ENCODE assay signal across 9 mouse cellular contexts in the genomic region with DNA sequence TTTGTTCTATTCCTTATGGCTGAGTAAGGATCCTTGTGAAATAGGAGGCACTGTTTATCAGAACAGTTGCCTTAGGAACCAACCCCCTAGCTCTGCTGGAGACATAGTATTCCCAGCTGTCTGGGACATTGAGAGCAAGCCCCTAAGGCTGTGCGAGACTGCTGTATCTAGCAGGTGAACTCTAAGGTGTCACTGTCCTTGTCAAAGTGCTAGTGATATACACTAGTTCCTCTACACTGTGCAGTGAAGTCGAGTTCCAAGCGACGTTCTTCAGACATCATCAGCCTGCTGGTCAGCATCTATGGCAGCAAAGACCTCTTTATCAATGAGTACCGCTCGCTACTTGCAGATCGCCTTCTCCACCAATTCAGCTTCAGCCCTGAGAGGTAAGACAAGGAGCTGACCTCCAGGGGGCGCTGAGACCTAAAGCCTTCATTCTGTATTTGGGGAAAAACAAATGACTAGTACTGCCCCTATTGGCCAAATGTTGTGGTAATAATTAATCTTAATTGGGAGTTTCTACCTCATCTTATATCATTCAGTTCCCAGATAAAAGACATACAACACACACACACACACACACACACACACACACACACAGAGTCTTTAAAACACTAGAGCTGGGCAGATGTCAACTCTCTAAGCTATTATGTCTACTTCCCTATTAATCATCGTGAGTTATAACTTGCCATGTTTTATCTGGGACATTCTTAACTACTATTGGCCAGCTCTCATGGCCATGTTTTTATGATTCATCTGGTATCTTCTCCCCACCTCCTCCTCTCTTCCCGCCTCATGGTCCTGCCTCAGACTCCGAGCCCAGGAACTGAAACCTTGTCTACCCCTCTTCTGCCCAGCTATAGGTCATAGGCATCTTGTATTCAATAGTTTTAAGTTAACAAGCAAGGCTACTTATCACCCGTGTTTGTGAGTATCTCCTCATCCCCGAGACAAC. TPM values are rescaled to one million over a fixed set of nuclear protein-coding genes. Genes with fewer than 3 reads are reported as not detected.
A peak's percentile ranks its signal among the peaks of the same experiment; 100 is the strongest.
DNase-seq lines count a peak whose midpoint lies in the region; ATAC-seq lines count a peak whose summit lies in the region.
"Had no signal": no experiment of that assay in that cellular context is flagged by ENCODE, and none has a peak within 500 bp of the region (broad histone marks: within the 10 kb centered on the region; RNA-seq: fewer than 3 reads in every experiment).

No protein-coding gene starts in this region.

- peaks cover 62% of the 10 kb centered on the region for H3K36me3 ChIP-seq in lung, embryonic 16.5 days (ENCODE audit: control insufficient read depth, insufficient read depth, low read length)

- ATAC-seq in lung, embryonic 16.5 days (ENCODE audit: low read depth) = peak; percentile 47

- no peak overlapping the region for H3K4me2 ChIP-seq in lung, embryonic 16.5 days (ENCODE audit: low read depth, low read length)
- H3K4me2 ChIP-seq: heart, embryonic 15.5 days had no signal

- H3K27me3 ChIP-seq in lung, embryonic 16.5 days (ENCODE audit: control insufficient read depth, insufficient read depth, low read depth, low read length) = no peaks in the 10 kb centered on the region
- H3K27me3 ChIP-seq: heart, embryonic 15.5 days had no signal

- WGBS in lung, embryonic 16.5 days = 57% methylated on average over 13 of the region's 13 CpGs

- H3K4me1 ChIP-seq in lung, embryonic 16.5 days (replicated peaks; ENCODE audit: control insufficient read depth, insufficient read depth, low read length) = no peaks in the 10 kb centered on the region
- H3K4me1 ChIP-seq: heart, embryonic 15.5 days had no signal

- peak; percentile 69 to 81 for DNase-seq in CD8-positive naive resting alpha-beta T cell, adult 2 months (ENCODE audit: low read depth in 2 of 2, low spot score in 2 of 2)
- DNase-seq in NIH3T3 (ENCODE audit: low read depth) = peak; percentile 89
- DNase-seq in cerebellum, postnatal 10 days = peak; percentile 95 to 97
- DNase-seq in frontal cortex, postnatal 36 days (ENCODE audit: low spot score in 2 of 2) = peak; percentile 70 to 79
- peak; percentile 86 to 94 for DNase-seq in kidney, postnatal 36 days
- peak; percentile 78 to 85 for DNase-seq in right cerebral cortex, adult 2 months (ENCODE audit: low spot score in 2 of 2)
- no peak for DNase-seq in yolk sac, embryonic 10.5 days (ENCODE audit: low spot score)

- no peaks in the 10 kb centered on the region for H3K9me3 ChIP-seq in lung, embryonic 16.5 days (ENCODE audit: control insufficient read depth, low read length)
- H3K9me3 ChIP-seq: heart, embryonic 15.5 days had no signal

- H3K27ac ChIP-seq in lung, embryonic 16.5 days (ENCODE audit: low read length) = no peak overlapping the region
- H3K27ac ChIP-seq: heart, embryonic 15.5 days had no signal

- H3K4me3 ChIP-seq in lung, embryonic 16.5 days (ENCODE audit: low read length) = no peak overlapping the region
- H3K4me3 ChIP-seq: heart, embryonic 15.5 days had no signal

- H3K9ac ChIP-seq in lung, embryonic 16.5 days (ENCODE audit: low read length) = no peak overlapping the region
- H3K9ac ChIP-seq: heart, embryonic 15.5 days had no signal

RNA-seq across cellular contexts. Expression of gene Anapc2, which starts 6.9 kb away (rescaled TPM):
- 136 and 137 TPM in 2 replicates for polyA plus RNA-seq in lung, embryonic 16.5 days (2015; fragmentation: Nextera tagmentation; extraction: Ambion mirVana)

RNA-seq across cellular contexts. Expression of gene Ssna1, which starts 7.0 kb away (rescaled TPM):
- 219 and 232 TPM in 2 replicates for polyA plus RNA-seq in lung, embryonic 16.5 days (2015; fragmentation: Nextera tagmentation; extraction: Ambion mirVana)

RNA-seq across cellular contexts. Expression of gene Tmem210, which starts 8.7 kb away (rescaled TPM):
- polyA plus RNA-seq in lung, embryonic 16.5 days (2015; fragmentation: Nextera tagmentation; extraction: Ambion mirVana) = not detected in 2 replicates
- polyA plus RNA-seq: heart, embryonic 15.5 days had no signal

RNA-seq across cellular contexts. Expression of gene Lrrc26, which starts 10.5 kb away (rescaled TPM):
- polyA plus RNA-seq in lung, embryonic 16.5 days (2015; fragmentation: Nextera tagmentation; extraction: Ambion mirVana) = 6.7 and 9.4 TPM in 2 replicates

RNA-seq across cellular contexts. Expression of gene Tprn, which starts 16.8 kb away (rescaled TPM):
- polyA plus RNA-seq in lung, embryonic 16.5 days (2015; fragmentation: Nextera tagmentation; extraction: Ambion mirVana) = 6.4 and 6.5 TPM in 2 replicates
